Mouse (Mus musculus) spleen, adult 2 months (tissue): Measurements from ENCODE around the gene Olfr1274-ps. TPM values are rescaled to one million over a fixed set of nuclear protein-coding genes. Genes with fewer than 3 reads are reported as not detected.
"Not testable (repeated sequence)": the region's sequence is repeated elsewhere in the genome, so short reads cannot be mapped to it uniquely, and the experiment has no call there.

Source experiments
- DNase-seq, 2 experiments: peaks; one replicate each; pipeline versions ENCODE4 v3.0.0 to v3.0.0-alpha.2; 2012 to 2021; ENCODE audit warnings: low spot score in 2 of 2, low read depth in 1 of 2
- H3K27ac ChIP-seq: fragments of 200-500 bp; 2 replicates; pipeline ENCODE4 v1.5.1; 2012; ENCODE audit warnings: low read length, inconsistent platforms; ENCODE audit not compliant: insufficient read depth
- H3K27me3 ChIP-seq: fragments of 200-500 bp; 2 replicates; pipeline ENCODE4 v1.6.1; 2012; ENCODE audit warnings: mild to moderate bottlenecking, moderate library complexity, low read length, inconsistent platforms; ENCODE audit not compliant: control insufficient read depth, insufficient read depth
- H3K36me3 ChIP-seq: fragments of 200-500 bp; 2 replicates; pipeline ENCODE4 v1.6.1; 2012; ENCODE audit warnings: mild to moderate bottlenecking, low read length, inconsistent platforms; ENCODE audit not compliant: control insufficient read depth, insufficient read depth
- H3K4me1 ChIP-seq: fragments of 200-500 bp; 2 replicates; pipeline ENCODE4 v1.6.1; 2011; ENCODE audit warnings: inconsistent platforms; ENCODE audit not compliant: control insufficient read depth, insufficient read depth, insufficient read length
- H3K4me3 ChIP-seq: fragments of 200-500 bp; 2 replicates; pipeline ENCODE4 v1.5.1; 2011; ENCODE audit warnings: mild to moderate bottlenecking, inconsistent platforms; ENCODE audit not compliant: insufficient read depth, insufficient read length; ENCODE audit errors: extremely low read depth
- WGBS: fragments of 180-500 bp; shearing (Covaris S2); methylation state at CpG from one replicate; pipeline ENCODE4 v1.1.7; 2018; 5-methylcytosine and 5-hydroxymethylcytosine counted together
- polyA plus RNA-seq: library from polyadenylated mRNA; depleted of rRNA; stranded (reverse); fragments of >200 nt; gene quantifications from 2 replicates; pipeline ENCODE4 v1.2.3, GENCODE M21; 2012; rRNA removed

The Olfr1274-ps gene
- polyA plus RNA-seq, result not detected in 2 replicates

GRCm38 (mm10) chr2:90398633-90399107 lies at the start of gene Olfr1274-ps:
Gene Olfr1274-ps (plus strand): TSS chr2:90398683.
- not testable (repeated sequence) for DNase-seq, H3K36me3 ChIP-seq
- 72% methylated on average over 5 of the region's 7 CpGs for WGBS

GRCm38 (mm10) chr2:90351047-90351446 lies 47.4 kb upstream of the Olfr1274-ps start:
- H3K27ac ChIP-seq, DNase-seq, H3K36me3 ChIP-seq, H3K4me1 ChIP-seq, H3K4me3 ChIP-seq, H3K27me3 ChIP-seq: not testable (repeated sequence)
- no CpG with 5 or more reads among the region's 6 CpGs for WGBS

More at GRCm38 (mm10) chr2:90398633-90399107, at the start of gene Olfr1274-ps:
- not testable (repeated sequence) for H3K27ac ChIP-seq, H3K4me1 ChIP-seq, H3K27me3 ChIP-seq, H3K4me3 ChIP-seq

GRCm38 (mm10) chr2:90351540-90351939 lies 46.9 kb upstream of the Olfr1274-ps start:
- not testable (repeated sequence) for H3K36me3 ChIP-seq, DNase-seq, H3K27me3 ChIP-seq, H3K4me1 ChIP-seq, H3K27ac ChIP-seq, H3K4me3 ChIP-seq
- WGBS, result no CpG with 5 or more reads among the region's 3 CpGs

- not testable (repeated sequence) for H3K27me3 ChIP-seq, H3K27ac ChIP-seq, H3K4me3 ChIP-seq, DNase-seq, H3K4me1 ChIP-seq, H3K36me3 ChIP-seq
- no CpG with 5 or more reads among the region's 5 CpGs for WGBS
These were observed 39.3 kb upstream of the Olfr1274-ps start for GRCm38 (mm10) chr2:90359229-90359628.

- H3K27me3 ChIP-seq, H3K36me3 ChIP-seq, H3K27ac ChIP-seq, DNase-seq, H3K4me1 ChIP-seq, H3K4me3 ChIP-seq: not testable (repeated sequence)
- no CpG with 5 or more reads among the region's 4 CpGs for WGBS
These were observed 38.3 kb upstream of the Olfr1274-ps start for GRCm38 (mm10) chr2:90360199-90360598.

GRCm38 (mm10) chr2:90414110-90414821 lies 15.8 kb downstream of the Olfr1274-ps start:
- 79% methylated on average over 4 of the region's 4 CpGs for WGBS
- H3K27me3 ChIP-seq, DNase-seq, H3K4me3 ChIP-seq, H3K4me1 ChIP-seq, H3K27ac ChIP-seq, H3K36me3 ChIP-seq: not testable (repeated sequence)

- not testable (repeated sequence) for H3K36me3 ChIP-seq, DNase-seq, H3K4me3 ChIP-seq, H3K27ac ChIP-seq, H3K27me3 ChIP-seq, H3K4me1 ChIP-seq
- WGBS, result 87% methylated on average over 6 of the region's 6 CpGs
These were observed 23.8 kb downstream of the Olfr1274-ps start for GRCm38 (mm10) chr2:90422282-90422681.

- H3K4me3 ChIP-seq, H3K4me1 ChIP-seq, DNase-seq, H3K27me3 ChIP-seq, H3K27ac ChIP-seq, H3K36me3 ChIP-seq: not testable (repeated sequence)
- no CpG with 5 or more reads among the region's 4 CpGs for WGBS
These were observed 26.5 kb downstream of the Olfr1274-ps start for GRCm38 (mm10) chr2:90424937-90425336.

GRCm38 (mm10) chr2:90428988-90429717 lies 30.7 kb downstream of the Olfr1274-ps start:
- H3K36me3 ChIP-seq, H3K27me3 ChIP-seq, DNase-seq, H3K4me3 ChIP-seq, H3K27ac ChIP-seq, H3K4me1 ChIP-seq: not testable (repeated sequence)
- WGBS, result 100% methylated on average over 1 of the region's 11 CpGs

GRCm38 (mm10) chr2:90429782-90430181 lies 31.3 kb downstream of the Olfr1274-ps start:
- DNase-seq, H3K27me3 ChIP-seq, H3K27ac ChIP-seq, H3K4me3 ChIP-seq, H3K36me3 ChIP-seq, H3K4me1 ChIP-seq: not testable (repeated sequence)
- no CpG with 5 or more reads among the region's 4 CpGs for WGBS
